Mouse (Mus musculus) embryonic fibroblast, embryonic 13.5 days (primary cell): Measurements from ENCODE around the gene Dhrs7b. TPM values are rescaled to one million over a fixed set of nuclear protein-coding genes. Genes with fewer than 3 reads are reported as not detected.

ENCODE experiments used
- H3K27ac ChIP-seq: 2 replicates; pipeline ENCODE4 v1.5.1; 2012; ENCODE audit warnings: low read length, control low read depth, inconsistent platforms; ENCODE audit not compliant: insufficient read depth
- H3K4me1 ChIP-seq: 2 replicates; pipeline ENCODE4 v1.6.1; 2011; ENCODE audit warnings: low read length; ENCODE audit not compliant: control insufficient read depth, insufficient read depth
- H3K4me3 ChIP-seq: 2 replicates; pipeline ENCODE4 v1.5.1; 2011; ENCODE audit warnings: mild to moderate bottlenecking, control low read depth, low read length; ENCODE audit not compliant: insufficient read depth
- CTCF ChIP-seq: IDR thresholded peaks from 2 replicates; pipeline ENCODE4 v1.5.1; 2011; ENCODE audit warnings: mild to moderate bottlenecking, control low read depth, low read length, moderate library complexity, borderline replicate concordance; ENCODE audit not compliant: insufficient read depth
- POLR2A ChIP-seq: IDR thresholded peaks from 2 replicates; pipeline ENCODE4 v1.6.1; 2011; ENCODE audit warnings: low read depth, mild to moderate bottlenecking, control low read depth, low read length, moderate library complexity
- polyA plus RNA-seq: library from polyadenylated mRNA; stranded (reverse); fragments of >200 nt; gene quantifications from 2 replicates; pipeline ENCODE4 v1.2.4, GENCODE M21; 2011; ENCODE audit warnings: low read depth; ENCODE audit not compliant: missing spikeins, insufficient read length

The Dhrs7b gene
- polyA plus RNA-seq, 1 experiment: 19.8 TPM

DNA sequence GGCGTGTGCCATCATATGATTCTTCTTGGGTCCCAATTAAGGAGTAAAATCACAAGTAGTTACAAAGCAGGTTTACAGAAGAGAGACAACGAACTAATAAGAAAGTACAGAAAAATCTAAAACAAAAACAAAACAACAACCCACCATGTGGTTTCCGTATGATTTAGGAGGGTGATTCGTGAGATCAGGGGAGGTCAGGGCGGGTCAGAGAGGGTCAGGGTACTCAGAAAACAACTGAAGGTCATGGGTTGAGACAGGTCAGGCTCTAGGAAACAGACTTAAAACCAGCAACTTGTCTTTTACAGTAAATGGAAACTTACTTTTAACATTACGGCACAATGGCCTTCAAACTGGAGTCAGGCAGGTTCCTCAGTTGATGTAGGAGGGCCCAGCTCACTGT is 59.9 kb downstream of the Dhrs7b start:
- TF ChIP-seq CTCF (no peak), POLR2A (no peak)
- no peak overlapping the region for H3K4me3 ChIP-seq
- no peak overlapping the region for H3K27ac ChIP-seq
- H3K4me1 ChIP-seq: no peaks in the 10 kb centered on the region

DNA sequence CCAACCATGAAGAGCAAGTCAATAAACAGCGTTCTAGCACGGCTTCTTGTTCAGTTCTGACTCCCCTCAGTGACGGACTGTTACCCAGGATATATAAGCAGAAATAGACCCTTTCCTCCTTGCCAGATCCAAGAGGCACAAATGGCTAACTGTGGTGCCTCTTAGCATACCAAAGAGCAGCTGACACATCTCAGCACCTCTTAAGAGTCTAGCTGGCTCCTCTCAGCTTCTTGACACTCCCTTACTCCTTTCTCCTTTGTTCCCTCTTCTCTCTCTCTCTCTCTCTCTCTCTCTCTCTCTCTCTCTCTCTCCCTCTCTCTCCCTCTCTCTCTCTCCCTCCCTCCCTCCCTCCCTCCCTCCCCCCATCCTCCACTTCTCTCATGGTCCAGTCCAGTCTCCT is 60.3 kb downstream of the Dhrs7b start:
- no peaks in the 10 kb centered on the region for H3K4me1 ChIP-seq
- H3K4me3 ChIP-seq: no peak overlapping the region
- no peak overlapping the region for H3K27ac ChIP-seq
- no peak for TF ChIP-seq CTCF
- TF ChIP-seq POLR2A: no peak

DNA sequence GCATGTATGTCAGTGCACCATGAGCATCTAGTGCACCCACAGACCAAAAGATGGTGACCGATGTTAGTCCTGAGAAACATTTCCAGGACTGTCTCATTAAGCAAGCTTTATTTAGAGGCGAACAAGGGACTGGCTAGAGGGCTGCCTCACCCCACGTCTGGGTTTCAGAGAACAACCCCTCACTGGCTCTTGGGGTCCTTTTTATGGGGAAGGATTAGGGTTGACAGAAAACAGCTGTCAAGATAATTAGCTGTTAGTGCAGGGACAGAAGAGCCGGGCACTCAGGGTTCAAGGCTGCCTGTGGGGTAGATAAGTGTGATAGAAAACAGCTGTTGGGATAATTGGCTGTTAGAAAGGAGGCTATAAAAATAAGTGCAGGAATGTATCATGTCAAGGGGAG is 65.5 kb downstream of the Dhrs7b start:
- TF ChIP-seq POLR2A (no peak), CTCF (no peak)
- no peak overlapping the region for H3K4me3 ChIP-seq
- no peak overlapping the region for H3K27ac ChIP-seq
- H3K4me1 ChIP-seq: no peaks in the 10 kb centered on the region

DNA sequence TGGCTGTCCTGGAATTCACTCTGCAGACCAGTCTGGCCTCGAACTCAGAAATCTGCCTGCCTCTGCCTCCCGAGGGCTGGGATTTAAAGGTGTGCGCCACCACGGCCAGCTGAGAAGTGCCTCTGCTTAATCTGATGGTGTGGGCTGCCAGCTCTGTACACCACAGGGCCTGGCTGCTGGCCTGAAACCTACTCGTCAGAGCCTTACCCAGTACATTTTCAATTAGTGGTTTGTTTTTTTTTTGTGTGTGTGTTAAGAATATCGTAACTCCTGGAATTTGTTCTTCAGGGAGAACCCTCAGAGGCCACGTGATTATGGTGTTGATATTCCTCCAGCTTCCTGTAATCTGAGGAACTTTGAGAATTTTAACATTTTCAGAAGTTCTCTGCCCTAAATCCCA is 71.6 kb downstream of the Dhrs7b start:
- no peaks in the 10 kb centered on the region for H3K4me1 ChIP-seq
- no peak overlapping the region for H3K27ac ChIP-seq
- no peak overlapping the region for H3K4me3 ChIP-seq
- TF ChIP-seq CTCF (no peak), POLR2A (no peak)

DNA sequence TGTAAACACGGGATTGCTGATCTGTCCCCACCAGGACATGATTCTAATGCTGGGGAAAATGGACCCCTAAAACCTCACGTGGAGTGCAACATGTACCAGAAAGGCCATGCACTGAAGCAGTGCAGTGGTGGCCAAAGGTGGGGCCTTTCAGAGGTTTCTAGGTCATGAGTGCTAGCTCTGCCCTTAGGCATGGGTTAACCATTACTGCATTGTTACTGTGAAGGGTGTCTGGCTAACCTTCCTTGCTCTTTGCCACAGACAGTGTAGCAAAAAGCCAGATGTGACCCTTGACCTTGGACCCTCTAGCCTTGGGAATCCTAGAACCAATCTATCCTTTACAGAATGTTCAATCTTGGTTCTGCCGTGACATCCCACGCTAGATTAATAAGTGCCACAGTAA is 72.1 kb downstream of the Dhrs7b start:
- TF ChIP-seq CTCF (no peak), POLR2A (no peak)
- no peaks in the 10 kb centered on the region for H3K4me1 ChIP-seq
- no peak overlapping the region for H3K27ac ChIP-seq
- H3K4me3 ChIP-seq: no peak overlapping the region

DNA sequence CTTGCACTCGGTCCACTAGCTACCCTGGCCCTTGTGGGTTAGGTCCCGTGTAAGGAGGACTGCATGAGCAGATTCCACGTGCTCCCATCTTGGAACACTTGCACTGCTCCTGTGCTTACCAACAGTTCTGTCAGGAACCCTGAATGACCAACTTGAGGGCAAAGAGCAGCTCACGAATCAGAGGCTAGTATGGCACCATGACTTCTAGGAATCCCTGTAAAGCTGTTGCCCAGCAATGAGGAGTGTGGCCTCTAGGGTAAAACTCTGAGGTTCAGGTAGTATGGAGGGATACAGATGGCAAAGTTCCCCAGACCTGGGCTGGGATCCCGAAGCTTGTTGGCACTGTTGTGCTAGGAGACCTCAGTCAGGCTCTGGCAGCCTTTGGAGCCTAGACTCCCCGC is 73.2 kb downstream of the Dhrs7b start:
- H3K4me1 ChIP-seq: no peaks in the 10 kb centered on the region
- H3K27ac ChIP-seq: no peak overlapping the region
- H3K4me3 ChIP-seq: no peak overlapping the region
- TF ChIP-seq POLR2A: no peak
- TF ChIP-seq CTCF: no peak

DNA sequence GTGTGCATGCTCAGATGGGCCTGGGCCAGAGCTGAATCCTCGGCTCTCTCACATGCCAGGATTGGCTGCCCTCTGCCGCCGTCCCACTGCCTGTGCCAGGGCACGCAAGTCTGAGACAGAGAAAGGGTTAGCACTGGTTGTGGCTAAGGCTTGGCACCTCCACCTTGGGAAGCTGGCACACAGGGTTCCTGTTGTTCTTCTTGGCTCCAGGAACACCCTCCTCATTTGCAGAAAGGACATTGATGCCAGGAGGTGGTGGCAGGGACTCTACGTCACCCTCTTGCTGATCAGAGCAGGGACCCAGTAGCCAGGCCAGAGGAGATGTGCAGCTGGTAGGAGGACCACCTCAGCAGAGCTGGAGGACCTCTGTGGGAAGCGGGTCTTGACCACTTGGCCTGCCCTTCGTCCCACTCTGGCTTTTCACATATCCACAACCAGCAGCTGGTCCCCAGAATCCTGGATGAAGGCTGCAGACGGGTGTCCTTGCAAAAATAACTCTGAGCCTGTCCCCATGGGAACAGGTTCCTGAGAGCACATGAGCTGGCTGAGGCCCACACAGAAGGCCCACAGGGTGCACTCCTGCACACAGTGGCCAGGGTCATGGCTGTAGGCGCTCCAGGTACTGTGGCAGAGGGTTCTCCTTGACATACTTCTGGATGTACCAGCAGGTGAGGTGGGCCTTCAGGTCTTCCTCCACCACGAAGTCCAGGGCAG is 75.1 kb downstream of the Dhrs7b start:
- H3K4me3 ChIP-seq: no peak overlapping the region
- no peak for TF ChIP-seq CTCF
- TF ChIP-seq POLR2A: no peak
- H3K4me1 ChIP-seq: no peaks in the 10 kb centered on the region
- no peak overlapping the region for H3K27ac ChIP-seq

DNA sequence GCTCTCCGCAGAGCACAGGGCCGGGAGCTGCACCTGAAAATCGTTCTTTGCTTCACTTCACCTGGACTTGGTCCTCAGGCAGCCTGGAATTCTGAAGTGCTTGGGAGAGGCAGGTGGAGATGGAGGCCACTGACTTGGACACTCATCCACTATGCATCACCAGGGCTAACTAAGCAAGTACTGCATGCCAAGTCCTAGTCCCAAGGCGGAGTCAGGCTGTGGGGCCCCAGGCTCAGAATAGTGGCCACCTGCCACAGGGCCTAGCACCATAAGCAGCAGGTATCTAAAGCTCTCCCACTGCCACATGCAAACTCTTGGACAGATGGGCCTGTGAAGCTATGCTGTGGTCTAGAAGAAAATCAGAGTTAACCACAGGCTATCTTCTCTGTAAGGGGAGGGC is 76.0 kb downstream of the Dhrs7b start:
- no peaks in the 10 kb centered on the region for H3K4me1 ChIP-seq
- H3K27ac ChIP-seq: no peak overlapping the region
- H3K4me3 ChIP-seq: no peak overlapping the region
- TF ChIP-seq CTCF: no peak
- no peak for TF ChIP-seq POLR2A

DNA sequence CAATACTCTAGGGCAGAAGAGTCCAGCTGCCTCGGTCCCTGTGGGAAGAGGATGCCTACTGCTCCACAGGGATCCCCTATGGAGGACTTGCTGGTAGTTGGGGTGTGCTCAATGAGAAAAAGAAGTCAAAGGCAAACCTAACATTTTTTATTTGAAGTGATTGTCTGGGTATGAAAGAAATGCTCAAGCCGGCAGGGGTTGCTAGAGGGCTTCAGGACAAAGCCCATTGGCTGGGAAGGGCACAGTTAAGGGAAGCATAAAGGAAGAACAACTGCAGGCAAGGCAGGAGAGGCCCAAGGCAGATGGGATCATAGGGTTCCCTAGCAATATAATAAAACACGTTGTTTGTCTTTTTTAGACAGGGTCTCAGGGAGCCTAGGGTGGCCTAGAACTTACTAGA is 77.6 kb downstream of the Dhrs7b start:
- no peak overlapping the region for H3K27ac ChIP-seq
- no peak for TF ChIP-seq POLR2A
- no peak for TF ChIP-seq CTCF
- H3K4me3 ChIP-seq: no peak overlapping the region
- no peaks in the 10 kb centered on the region for H3K4me1 ChIP-seq

DNA sequence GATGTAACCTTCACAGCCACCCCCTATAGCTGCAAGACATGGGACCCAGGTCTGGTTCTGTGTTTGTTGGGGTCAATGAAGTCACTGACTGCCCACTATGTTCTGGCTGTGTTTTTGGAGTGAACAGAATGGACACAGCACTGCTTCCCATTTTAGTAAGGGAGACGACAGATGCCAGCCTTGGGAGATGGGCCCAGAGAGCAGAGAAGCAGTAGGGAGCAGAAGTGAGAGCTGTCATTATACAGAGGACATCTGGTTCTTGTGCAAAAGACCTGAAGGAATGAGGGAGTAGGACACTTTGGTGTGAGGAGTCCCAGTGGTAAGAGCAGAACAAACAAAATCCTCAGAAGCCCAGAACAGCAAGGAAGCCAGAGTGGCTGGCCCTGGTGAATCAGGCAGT is 79.2 kb downstream of the Dhrs7b start:
- Histone ChIP-seq H3K4me1 (peaks cover 2% of the 10 kb centered on the region; the same call in 1 of the 2 replicates), H3K27ac (no peak overlapping the region), H3K4me3 (no peak overlapping the region)
- TF ChIP-seq POLR2A (no peak), CTCF (no peak)

Other genes starting within 250 kb of the Dhrs7b start
- 26.6 and 32.2 TPM in 2 replicates for gene Llgl1, start 130.9 kb upstream of the Dhrs7b start, polyA plus RNA-seq
- 71.6 and 97.3 TPM in 2 replicates for gene Flii, start 103.4 kb upstream of the Dhrs7b start, polyA plus RNA-seq
- gene Mief2, start 102.2 kb upstream of the Dhrs7b start, polyA plus RNA-seq: 7.4 and 14.2 TPM in 2 replicates
- gene Top3a, start 53.3 kb upstream of the Dhrs7b start, polyA plus RNA-seq: 9.7 and 11.7 TPM in 2 replicates
- gene Smcr8, start 53.1 kb upstream of the Dhrs7b start, polyA plus RNA-seq: 21.4 and 22.2 TPM in 2 replicates
- 12.9 and 14.9 TPM in 2 replicates for gene Shmt1, start 18.9 kb upstream of the Dhrs7b start, polyA plus RNA-seq
- gene Tmem11, start 48.6 kb downstream of the Dhrs7b start, polyA plus RNA-seq: 31.9 and 34.2 TPM in 2 replicates
- gene Natd1, start 84.1 kb downstream of the Dhrs7b start, polyA plus RNA-seq: 11.7 and 15.1 TPM in 2 replicates
- gene Map2k3, start 101.4 kb downstream of the Dhrs7b start, polyA plus RNA-seq: 53.3 and 59.2 TPM in 2 replicates
- not detected in 2 replicates for gene Kcnj12, start 191.9 kb downstream of the Dhrs7b start, polyA plus RNA-seq